Mouse (Mus musculus) left cerebral cortex, adult 11 months (tissue): ENCODE measurements around the gene Ccm2.
"Not testable (repeated sequence)": the region's sequence is repeated elsewhere in the genome, so short reads cannot be mapped to it uniquely, and the experiment has no call there.

Experiments
- DNase-seq: peaks from one replicate; pipeline ENCODE4 v3.0.0; 2022; ENCODE audit warnings: low spot score

The Ccm2 gene

GRCm38 (mm10) chr11:6546205-6547013 is at the start of gene Ccm2:
Gene Ccm2 (plus strand): TSS chr11:6546887.
- DNase-seq, result peak; percentile 94

- DNase-seq, result no peak
Measured at GRCm38 (mm10) chr11:6497311-6497948, 49.3 kb upstream of the Ccm2 start.

DNA sequence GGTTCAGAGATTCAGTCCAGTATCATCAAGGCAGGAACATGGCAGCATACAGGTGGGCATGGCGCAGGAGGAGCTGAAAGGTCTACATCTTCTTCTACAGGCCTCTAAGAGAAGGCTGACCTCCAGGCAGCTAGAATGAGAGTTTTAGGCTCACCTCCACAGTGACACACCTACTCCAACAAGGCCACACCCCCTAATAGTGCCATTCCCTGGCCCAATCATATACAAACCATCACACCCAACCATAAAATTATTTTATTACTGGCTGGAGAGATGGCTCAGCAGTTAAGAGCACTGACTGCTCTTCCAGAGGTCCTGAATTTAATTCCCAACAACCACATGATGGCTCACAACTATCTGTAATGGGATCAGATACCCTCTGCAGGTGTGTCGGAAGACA is 44.2 kb upstream of the Ccm2 start:
- DNase-seq, result no peak

DNA sequence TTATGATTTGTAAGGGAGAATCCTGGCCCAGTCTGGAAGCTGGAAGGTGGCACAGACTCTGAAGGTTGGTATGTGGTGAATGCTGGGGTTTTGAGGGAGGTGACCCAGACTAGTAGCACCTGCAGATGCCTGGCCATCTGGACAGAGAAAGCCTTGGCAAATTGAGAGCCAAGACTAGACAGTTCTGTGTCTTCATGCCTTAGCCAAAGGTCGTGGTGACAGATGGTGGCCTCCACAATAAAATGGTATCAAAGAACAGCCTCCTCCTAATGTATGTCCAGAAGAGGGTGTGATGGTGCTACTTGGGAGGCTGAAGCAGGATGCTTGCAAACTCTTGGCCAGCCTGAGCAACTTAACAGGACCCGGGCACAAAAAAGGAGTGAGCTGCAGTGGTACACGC is 42.5 kb upstream of the Ccm2 start:
- DNase-seq, result no peak

GRCm38 (mm10) chr11:6504689-6505088 is 42.0 kb upstream of the Ccm2 start:
- no peak for DNase-seq

DNA sequence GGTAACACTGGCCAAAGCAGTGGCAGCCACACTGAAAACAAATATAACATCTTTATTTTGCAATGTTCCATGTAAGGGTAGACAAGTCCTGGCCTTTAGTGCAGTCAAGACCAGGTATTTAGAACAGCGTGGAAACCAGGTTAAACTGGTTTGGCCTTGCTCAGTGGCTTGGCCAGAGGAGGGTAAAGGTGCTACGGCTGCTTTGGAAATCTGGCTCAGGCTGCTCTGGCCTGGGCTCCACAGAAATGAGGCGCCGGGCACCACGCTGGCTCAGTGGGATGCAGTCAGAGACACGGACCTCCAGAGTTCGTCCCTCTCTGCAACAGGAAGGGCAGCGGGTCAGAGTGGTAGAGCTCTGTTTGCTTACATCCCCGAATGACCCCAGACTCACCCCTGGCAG is 40.2 kb upstream of the Ccm2 start:
- DNase-seq, result no peak

- no peak for DNase-seq
Measured at GRCm38 (mm10) chr11:6508269-6508876, 38.3 kb upstream of the Ccm2 start.

DNA sequence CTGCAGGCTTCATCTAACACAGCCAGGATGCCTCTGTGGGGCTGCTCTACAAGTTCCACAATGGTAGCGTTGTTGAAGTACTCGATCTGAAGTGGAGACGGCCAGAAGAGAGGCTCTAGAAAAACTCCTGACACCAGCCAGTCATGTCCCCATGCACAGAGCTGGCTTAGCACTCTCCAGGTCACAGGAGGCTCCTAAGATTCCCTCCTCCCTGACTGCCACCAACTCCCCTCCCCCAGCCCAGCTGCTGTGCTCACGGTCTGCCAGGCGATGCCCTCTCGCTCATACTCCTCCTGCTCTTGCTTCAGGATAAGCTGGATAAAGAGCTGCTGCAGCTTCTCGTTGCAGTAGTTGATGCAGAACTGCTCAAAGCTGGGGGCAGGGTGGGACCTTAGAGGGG is 31.9 kb upstream of the Ccm2 start:
- no peak for DNase-seq

DNA sequence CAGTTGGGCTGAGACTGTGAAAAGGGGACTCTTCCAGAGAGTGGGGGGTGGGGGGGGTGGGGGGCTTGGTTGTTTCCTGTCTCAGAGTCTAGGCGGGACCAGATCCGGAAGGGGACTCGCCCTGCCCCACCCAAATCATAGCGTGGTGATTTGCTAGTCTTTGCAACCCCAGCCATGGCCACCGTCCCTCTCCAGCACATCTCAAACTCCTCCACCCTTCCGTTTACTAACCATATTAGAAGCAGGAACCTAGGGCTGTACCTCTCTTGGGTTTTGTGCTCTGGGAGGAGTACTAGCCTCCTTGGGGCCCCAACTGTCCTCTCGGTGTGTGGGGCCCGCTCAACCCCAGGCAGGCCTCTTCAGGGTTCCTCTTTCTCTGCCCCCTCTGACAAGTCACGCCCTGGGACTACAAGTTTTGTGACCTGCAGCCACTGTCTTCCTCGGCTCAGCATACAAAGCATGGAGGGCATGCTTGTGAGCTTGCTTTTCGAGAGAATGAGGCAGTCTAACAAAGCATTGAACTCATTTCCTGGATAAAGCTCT is 27.1 kb upstream of the Ccm2 start:
- DNase-seq, result no peak

- DNase-seq, result no peak
Measured at GRCm38 (mm10) chr11:6520507-6521173, 26.0 kb upstream of the Ccm2 start, which contains the start of gene Myo1g. Gene Myo1g (minus strand): TSS chr11:6520965.

GRCm38 (mm10) chr11:6522782-6523525 is 23.7 kb upstream of the Ccm2 start:
- no peak for DNase-seq

DNA sequence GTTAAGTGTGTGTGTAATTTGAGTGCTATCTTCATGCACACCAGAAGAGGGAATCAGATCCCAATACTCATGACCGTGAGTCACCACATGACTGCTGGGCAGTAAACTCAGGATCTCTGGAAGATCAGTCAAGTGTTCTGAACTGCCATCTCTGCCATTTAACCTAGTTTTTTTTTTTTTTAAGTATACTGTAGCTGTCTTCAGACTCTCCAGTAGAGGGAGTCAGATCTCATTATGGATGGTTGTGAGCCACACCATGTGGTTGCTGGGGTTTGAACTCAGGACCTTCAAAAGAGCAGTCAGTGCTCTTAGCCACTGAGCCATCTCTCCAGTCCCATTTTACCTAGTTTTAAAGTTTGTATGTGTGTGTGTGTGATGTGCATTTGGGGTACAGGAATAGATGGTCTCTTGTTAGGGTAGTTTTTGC is 23.0 kb upstream of the Ccm2 start:
- no peak for DNase-seq

DNA sequence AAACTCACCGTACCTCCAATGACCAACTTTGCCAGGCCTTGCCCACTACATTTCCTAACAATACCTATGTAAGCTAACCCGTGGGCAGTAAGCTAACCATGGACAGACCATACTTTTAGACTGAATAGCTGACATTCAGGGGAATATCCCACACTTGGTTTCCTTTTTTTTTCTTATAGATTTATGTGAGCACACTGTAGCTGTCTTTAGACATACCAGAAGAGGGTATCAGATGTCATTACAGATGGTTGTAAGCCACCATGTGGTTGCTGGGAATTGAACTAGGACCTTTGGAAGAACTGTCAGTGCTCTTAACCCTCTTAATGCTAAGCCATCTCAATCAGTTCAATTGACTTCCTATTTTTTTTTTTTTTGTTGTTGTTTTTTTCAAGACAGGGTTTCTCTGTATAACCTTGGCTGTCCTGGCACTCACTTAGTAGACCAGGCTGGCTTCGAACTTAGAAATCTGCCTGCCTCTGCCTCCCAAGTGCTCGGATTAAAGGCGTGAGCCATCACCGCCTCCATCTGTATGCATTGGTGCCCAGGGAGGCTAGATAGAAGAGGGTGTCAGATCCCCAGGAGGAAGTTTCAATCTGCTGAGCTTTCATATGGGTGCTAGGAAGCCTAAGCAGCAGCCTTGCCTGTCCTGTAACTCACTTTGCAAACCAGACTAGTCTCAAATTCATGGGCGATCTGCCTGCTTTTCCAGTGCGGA is 22.4 kb upstream of the Ccm2 start:
- DNase-seq, result no peak

- DNase-seq, result no peak
Measured at GRCm38 (mm10) chr11:6524880-6525238, 21.8 kb upstream of the Ccm2 start.

DNA sequence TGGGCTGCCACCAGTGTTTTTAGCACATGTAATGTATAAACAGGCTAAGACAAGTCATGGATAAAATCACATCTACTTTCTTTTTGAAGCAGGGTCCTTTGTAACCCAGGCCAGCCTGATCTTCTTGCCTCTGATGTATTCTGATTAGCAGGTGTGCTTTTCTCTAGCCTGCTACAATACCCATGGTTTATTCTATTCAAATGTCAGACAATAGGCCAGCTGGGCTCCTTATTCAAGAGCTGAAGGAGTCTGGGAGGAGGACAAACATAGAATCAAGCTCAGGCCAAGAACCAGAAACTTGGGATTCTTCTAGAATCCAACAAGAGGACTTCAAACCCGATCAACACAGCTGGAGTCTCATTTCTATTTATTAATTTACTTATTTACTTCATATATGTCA is 21.4 kb upstream of the Ccm2 start:
- DNase-seq, result no peak

DNA sequence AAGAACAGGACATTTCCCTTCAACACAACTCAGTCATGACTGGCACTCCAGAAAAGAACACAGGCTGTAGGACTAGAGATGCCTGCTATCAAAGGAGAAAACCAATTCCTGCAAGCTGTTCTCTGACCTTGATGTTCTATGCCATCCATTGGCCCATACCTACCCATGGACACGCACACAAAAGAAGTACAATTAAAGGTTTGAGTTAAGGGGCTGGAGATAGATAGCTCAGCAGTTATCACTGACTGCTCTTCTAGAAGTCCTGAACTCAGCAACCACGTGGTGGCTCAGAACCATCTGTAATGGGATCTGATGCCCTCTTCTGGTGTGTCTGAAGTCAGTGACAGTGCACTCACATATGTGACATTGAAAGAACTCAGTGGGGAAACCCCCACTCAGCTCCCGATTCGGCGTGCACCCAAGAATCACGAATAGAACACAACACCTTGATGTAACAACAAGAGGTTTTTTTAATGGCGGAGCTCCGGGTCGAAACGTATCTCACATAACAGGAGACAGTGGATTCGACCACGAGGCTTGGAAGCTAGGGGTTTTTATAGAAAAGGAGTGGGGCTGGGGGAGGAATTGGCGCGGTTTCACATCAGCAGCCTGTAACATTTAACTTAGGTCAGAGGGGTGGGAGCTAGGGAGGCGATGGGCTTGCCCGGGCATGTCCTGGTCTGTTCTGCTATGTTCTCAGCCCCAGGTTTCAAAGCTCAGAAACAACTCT is 20.0 kb upstream of the Ccm2 start:
- not testable (repeated sequence) for DNase-seq

GRCm38 (mm10) chr11:6527256-6528185 is 19.2 kb upstream of the Ccm2 start:
- DNase-seq, result no peak

DNA sequence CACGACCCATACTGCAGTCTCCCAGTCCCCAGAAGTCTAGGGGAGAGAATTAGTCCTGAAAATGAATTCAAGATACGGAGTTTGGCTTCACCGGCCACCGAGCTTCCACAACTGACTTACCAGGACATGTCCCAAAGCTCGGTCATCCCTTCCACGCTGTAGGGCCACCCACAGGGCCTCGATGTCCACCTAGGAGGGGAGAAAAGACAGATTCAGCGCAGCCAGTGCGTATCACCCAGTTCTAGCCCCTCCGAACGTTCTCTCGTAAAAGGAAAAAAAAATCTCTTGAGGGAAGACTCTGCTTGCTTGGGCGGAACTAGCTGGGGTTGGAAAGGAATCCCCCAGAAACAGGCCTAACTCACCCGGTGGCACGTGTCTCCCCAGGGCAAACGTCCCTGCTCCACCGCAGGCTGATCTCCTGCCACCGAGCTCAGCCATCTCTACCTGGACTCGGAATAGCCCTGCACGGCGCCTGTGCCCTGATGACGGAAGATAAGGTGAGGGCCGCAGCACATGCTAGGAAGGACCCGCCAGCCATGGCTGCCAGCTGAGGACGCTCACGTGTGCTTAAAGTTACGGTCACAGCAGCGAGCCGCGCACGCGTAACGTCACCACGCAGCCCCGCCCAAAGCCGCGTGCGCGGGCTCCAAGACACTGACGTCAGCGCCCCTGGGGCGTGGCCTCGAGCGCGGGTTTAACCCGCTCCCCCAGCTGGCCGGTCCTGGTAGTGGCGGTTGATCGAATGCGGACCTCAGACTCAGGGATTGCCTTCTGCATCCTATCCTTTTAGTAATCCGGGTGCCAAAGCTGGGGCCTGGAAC is 18.3 kb upstream of the Ccm2 start:
- peak; percentile 95 for DNase-seq
